Mouse (Mus musculus) neural tube, embryonic 14.5 days (tissue): ENCODE data around the gene Cuedc1. TPM values are rescaled to one million over a fixed set of nuclear protein-coding genes. Genes with fewer than 3 reads are reported as not detected.

Experiments
- ATAC-seq: fragments of 200-750 bp; cut with Nextera tagmentation; 2 replicates; pipeline ENCODE4 v1.8.0; 2017; ENCODE audit warnings: low read depth, mild to moderate bottlenecking, moderate TSS enrichment, moderate library complexity
- H3K27ac ChIP-seq: fragments of 300-500 bp; sonication (generic); 2 replicates; pipeline ENCODE4 v1.5.1; 2014; ENCODE audit warnings: low read depth, mild to moderate bottlenecking, control low read depth, low read length, moderate library complexity, mixed read lengths
- H3K27me3 ChIP-seq: fragments of 300-500 bp; sonication (generic); 2 replicates; pipeline ENCODE4 v1.6.1; 2014; ENCODE audit warnings: low read length; ENCODE audit not compliant: control insufficient read depth, insufficient read depth
- H3K36me3 ChIP-seq: fragments of 300-500 bp; sonication (generic); 2 replicates; pipeline ENCODE4 v1.6.1; 2014; ENCODE audit warnings: low read length, mixed read lengths; ENCODE audit not compliant: control insufficient read depth, insufficient read depth
- H3K4me1 ChIP-seq: fragments of 300-500 bp; sonication (generic); 2 replicates; pipeline ENCODE4 v1.6.1; 2014; ENCODE audit warnings: low read length; ENCODE audit not compliant: control insufficient read depth, insufficient read depth
- H3K4me2 ChIP-seq: fragments of 300-500 bp; sonication (generic); 2 replicates; pipeline ENCODE4 v1.6.1; 2014; ENCODE audit warnings: mild to moderate bottlenecking, low read depth, low read length, control low read depth
- H3K4me3 ChIP-seq: fragments of 300-500 bp; sonication (generic); 2 replicates; pipeline ENCODE4 v1.5.1; 2014; ENCODE audit warnings: low read depth, low read length, control low read depth, mixed read lengths
- H3K9ac ChIP-seq: fragments of 300-500 bp; sonication (generic); replicated peaks from 2 replicates; pipeline ENCODE4 v1.6.1; 2014; ENCODE audit warnings: low read depth, mild to moderate bottlenecking, control low read depth, low read length, mixed read lengths
- H3K9me3 ChIP-seq: fragments of 300-500 bp; sonication (generic); 2 replicates; pipeline ENCODE4 v1.6.1; 2016; ENCODE audit warnings: low read length; ENCODE audit not compliant: control insufficient read depth
- WGBS: fragments of 180-500 bp; shearing (Covaris S2); extraction: QIAGEN DNeasy Blood & Tissue Kit; methylation state at CpG from one replicate; pipeline ENCODE4 v1.1.7; 2014; 5-methylcytosine and 5-hydroxymethylcytosine counted together
- polyA plus RNA-seq: library from polyadenylated mRNA; unstranded; fragments of >200 nt; fragmentation: Nextera tagmentation; extraction: Ambion mirVana; gene quantifications from 2 replicates; pipeline ENCODE4 v1.2.1, GENCODE M21; 2014

Gene Cuedc1
- polyA plus RNA-seq, 1 experiment from 2014 or later: 38.3 TPM

- no peak overlapping the region for H3K4me3 ChIP-seq
- ATAC-seq: no peak
- H3K9ac ChIP-seq: no peak overlapping the region
- 96% methylated on average over 5 of the region's 5 CpGs for WGBS
- H3K27me3 ChIP-seq: no peaks in the 10 kb centered on the region
- H3K36me3 ChIP-seq: no peaks in the 10 kb centered on the region
- H3K4me2 ChIP-seq: no peak overlapping the region
- no peaks in the 10 kb centered on the region for H3K9me3 ChIP-seq
- H3K27ac ChIP-seq: no peak overlapping the region
- H3K4me1 ChIP-seq: peaks cover 21% of the 10 kb centered on the region
These were observed 49.5 kb downstream of the Cuedc1 start for GRCm38 (mm10) chr11:88147388-88147787.

- Histone ChIP-seq H3K9ac (no peak overlapping the region), H3K9me3 (no peaks in the 10 kb centered on the region), H3K27me3 (no peaks in the 10 kb centered on the region), H3K36me3 (no peaks in the 10 kb centered on the region), H3K4me1 (peaks cover 17% of the 10 kb centered on the region), H3K4me2 (no peak overlapping the region), H3K27ac (peak overlapping the region; percentile 74), H3K4me3 (no peak overlapping the region)
- 35% methylated on average over 7 of the region's 7 CpGs for WGBS
- no peak for ATAC-seq
These were observed 50.3 kb downstream of the Cuedc1 start for GRCm38 (mm10) chr11:88148015-88148637.

- peak overlapping the region; percentile 26; the same call in 1 of the 2 replicates for H3K9ac ChIP-seq
- peak; percentile 60; the same call in 1 of the 2 replicates for ATAC-seq
These were observed 50.9 kb downstream of the Cuedc1 start for GRCm38 (mm10) chr11:88148638-88149279.

GRCm38 (mm10) chr11:88151379-88152155 lies 53.7 kb downstream of the Cuedc1 start:
- no peak for ATAC-seq
- Histone ChIP-seq H3K9me3 (no peaks in the 10 kb centered on the region), H3K27me3 (no peaks in the 10 kb centered on the region), H3K27ac (peak overlapping the region; percentile 52), H3K4me2 (no peak overlapping the region), H3K4me1 (peaks cover 33% of the 10 kb centered on the region), H3K9ac (no peak overlapping the region), H3K36me3 (no peaks in the 10 kb centered on the region), H3K4me3 (no peak overlapping the region)
- 34% methylated on average over 7 of the region's 7 CpGs for WGBS

More at GRCm38 (mm10) chr11:88148638-88149279, 50.9 kb downstream of the Cuedc1 start:
- no peaks in the 10 kb centered on the region for H3K9me3 ChIP-seq
- H3K4me2 ChIP-seq: no peak overlapping the region
- H3K27me3 ChIP-seq: no peaks in the 10 kb centered on the region
- 2% methylated on average over 11 of the region's 11 CpGs for WGBS
- no peak overlapping the region for H3K4me3 ChIP-seq
- peak overlapping the region; percentile 74 for H3K27ac ChIP-seq
- H3K36me3 ChIP-seq: no peaks in the 10 kb centered on the region
- H3K4me1 ChIP-seq: peaks cover 19% of the 10 kb centered on the region

- Histone ChIP-seq H3K4me2 (no peak overlapping the region), H3K4me1 (peaks cover 32% of the 10 kb centered on the region), H3K9me3 (no peaks in the 10 kb centered on the region), H3K36me3 (no peaks in the 10 kb centered on the region), H3K27ac (peak overlapping the region; percentile 39; the same call in 1 of the 2 replicates), H3K9ac (no peak overlapping the region), H3K4me3 (no peak overlapping the region), H3K27me3 (no peaks in the 10 kb centered on the region)
- 76% methylated on average over 5 of the region's 5 CpGs for WGBS
- no peak for ATAC-seq
These were observed 56.0 kb downstream of the Cuedc1 start for GRCm38 (mm10) chr11:88153880-88154279.

GRCm38 (mm10) chr11:88154500-88154899 lies 56.6 kb downstream of the Cuedc1 start:
- no peaks in the 10 kb centered on the region for H3K27me3 ChIP-seq
- peaks cover 29% of the 10 kb centered on the region for H3K4me1 ChIP-seq
- no peak overlapping the region for H3K4me3 ChIP-seq
- 56% methylated on average over 8 of the region's 8 CpGs for WGBS
- H3K4me2 ChIP-seq: no peak overlapping the region
- no peak for ATAC-seq
- H3K36me3 ChIP-seq: no peaks in the 10 kb centered on the region
- peak overlapping the region; percentile 39; the same call in 1 of the 2 replicates for H3K27ac ChIP-seq
- no peak overlapping the region for H3K9ac ChIP-seq
- no peaks in the 10 kb centered on the region for H3K9me3 ChIP-seq

GRCm38 (mm10) chr11:88155451-88155850 lies 57.6 kb downstream of the Cuedc1 start:
- Histone ChIP-seq H3K4me3 (no peak overlapping the region), H3K27me3 (no peaks in the 10 kb centered on the region), H3K9me3 (no peaks in the 10 kb centered on the region), H3K4me1 (peaks cover 34% of the 10 kb centered on the region), H3K36me3 (no peaks in the 10 kb centered on the region), H3K4me2 (no peak overlapping the region), H3K9ac (no peak overlapping the region), H3K27ac (peak overlapping the region; percentile 55; the same call in 1 of the 2 replicates)
- WGBS: 31% methylated on average over 3 of the region's 3 CpGs
- ATAC-seq: no peak

GRCm38 (mm10) chr11:88155998-88156397 lies 58.1 kb downstream of the Cuedc1 start:
- Histone ChIP-seq H3K4me2 (no peak overlapping the region), H3K27me3 (no peaks in the 10 kb centered on the region), H3K36me3 (no peaks in the 10 kb centered on the region), H3K27ac (peak overlapping the region; percentile 55; the same call in 1 of the 2 replicates), H3K4me3 (no peak overlapping the region), H3K9ac (no peak overlapping the region), H3K4me1 (peaks cover 39% of the 10 kb centered on the region), H3K9me3 (no peaks in the 10 kb centered on the region)
- 58% methylated on average over 8 of the region's 8 CpGs for WGBS
- no peak for ATAC-seq
